Mouse (Mus musculus): ENCODE results near the gene Usp2. TPM values are rescaled to one million over a fixed set of nuclear protein-coding genes. Genes with fewer than 3 reads are reported as not detected.
A peak's percentile ranks its signal among the peaks of the same experiment; 100 is the strongest.

Gene Usp2
- polyA plus RNA-seq, 1 experiment from 2014 or later = 3.2 TPM

GRCm38 (mm10) chr9:44133287-44133686 lies 66.5 kb downstream of the Usp2 start:
- Histone ChIP-seq H3K9me3 (replicated peaks; ENCODE audit: control insufficient read depth, low read length) (no peaks in the 10 kb centered on the region), H3K4me3 (ENCODE audit: low read depth, low read length) (no peak overlapping the region), H3K4me1 (ENCODE audit: control insufficient read depth, low read depth, low read length) (peaks cover 9% of the 10 kb centered on the region), H3K27ac (ENCODE audit: low read length) (no peak overlapping the region), H3K27me3 (ENCODE audit: control insufficient read depth, insufficient read depth, low read depth, low read length) (peaks cover 81% of the 10 kb centered on the region), H3K36me3 (ENCODE audit: control insufficient read depth, insufficient read depth) (no peaks in the 10 kb centered on the region), H3K9ac (ENCODE audit: low read depth, low read length) (no peak overlapping the region), H3K4me2 (ENCODE audit: low read depth, low read length) (no peak overlapping the region)
- ATAC-seq (ENCODE audit: low read depth) = no peak
- WGBS (ENCODE audit: insufficient replicate concordance) = 15% methylated on average over 2 of the region's 2 CpGs

- Histone ChIP-seq H3K27me3 (ENCODE audit: control insufficient read depth, insufficient read depth, low read depth, low read length) (peaks cover 75% of the 10 kb centered on the region), H3K36me3 (ENCODE audit: control insufficient read depth, insufficient read depth) (no peaks in the 10 kb centered on the region), H3K4me2 (ENCODE audit: low read depth, low read length) (peak within 1 kb of the TSS; percentile 62), H3K9me3 (replicated peaks; ENCODE audit: control insufficient read depth, low read length) (no peaks in the 10 kb centered on the region), H3K4me3 (ENCODE audit: low read depth, low read length) (peak within 1 kb of the TSS; percentile 53), H3K4me1 (ENCODE audit: control insufficient read depth, low read depth, low read length) (peaks cover 9% of the 10 kb centered on the region), H3K27ac (ENCODE audit: low read length) (no peak within 1 kb of the TSS), H3K9ac (ENCODE audit: low read depth, low read length) (peak within 1 kb of the TSS; percentile 27)
- 1% methylated on average over 49 of the region's 55 CpGs for WGBS (ENCODE audit: insufficient replicate concordance)
- 0 out of 2 replicates have a peak, but pooled peaks have one; percentile 7 for ATAC-seq (ENCODE audit: low read depth)
Measured at GRCm38 (mm10) chr9:44134101-44134850, 67.5 kb downstream of the Usp2 start, which contains the start of gene Mcam. TSS of gene Mcam (plus strand) at chr9:44134469.

GRCm38 (mm10) chr9:44134851-44135730 lies 68.3 kb downstream of the Usp2 start:
- peak overlapping the region; percentile 27 for H3K9ac ChIP-seq (ENCODE audit: low read depth, low read length)
- peak overlapping the region; percentile 53 for H3K4me3 ChIP-seq (ENCODE audit: low read depth, low read length)
- peaks cover 67% of the 10 kb centered on the region for H3K27me3 ChIP-seq (ENCODE audit: control insufficient read depth, insufficient read depth, low read depth, low read length)
- no peak overlapping the region for H3K27ac ChIP-seq (ENCODE audit: low read length)
- peak overlapping the region; percentile 62 for H3K4me2 ChIP-seq (ENCODE audit: low read depth, low read length)
- ATAC-seq (ENCODE audit: low read depth) = peak; percentile 12; the same call in 1 of the 2 replicates
- WGBS (ENCODE audit: insufficient replicate concordance) = 4% methylated on average over 48 of the region's 49 CpGs
- no peaks in the 10 kb centered on the region for H3K9me3 ChIP-seq (replicated peaks; ENCODE audit: control insufficient read depth, low read length)
- peaks cover 9% of the 10 kb centered on the region for H3K4me1 ChIP-seq (ENCODE audit: control insufficient read depth, low read depth, low read length)
- no peaks in the 10 kb centered on the region for H3K36me3 ChIP-seq (ENCODE audit: control insufficient read depth, insufficient read depth)

- Histone ChIP-seq H3K36me3 (ENCODE audit: control insufficient read depth, insufficient read depth) (no peaks in the 10 kb centered on the region), H3K4me2 (ENCODE audit: low read depth, low read length) (no peak overlapping the region), H3K27ac (ENCODE audit: low read length) (no peak overlapping the region), H3K4me3 (ENCODE audit: low read depth, low read length) (no peak overlapping the region), H3K9ac (ENCODE audit: low read depth, low read length) (no peak overlapping the region), H3K4me1 (ENCODE audit: control insufficient read depth, low read depth, low read length) (peaks cover 3% of the 10 kb centered on the region), H3K9me3 (replicated peaks; ENCODE audit: control insufficient read depth, low read length) (no peaks in the 10 kb centered on the region), H3K27me3 (ENCODE audit: control insufficient read depth, insufficient read depth, low read depth, low read length) (peaks cover 59% of the 10 kb centered on the region)
- no peak for ATAC-seq (ENCODE audit: low read depth)
- WGBS (ENCODE audit: insufficient replicate concordance) = 45% methylated on average over 7 of the region's 7 CpGs
Measured at GRCm38 (mm10) chr9:44135731-44136411, 69.0 kb downstream of the Usp2 start.

- Histone ChIP-seq H3K9ac (ENCODE audit: low read depth, low read length) (no peak overlapping the region), H3K9me3 (replicated peaks; ENCODE audit: control insufficient read depth, low read length) (no peaks in the 10 kb centered on the region), H3K36me3 (ENCODE audit: control insufficient read depth, insufficient read depth) (no peaks in the 10 kb centered on the region; the same call in 1 of the 2 replicates), H3K4me1 (ENCODE audit: control insufficient read depth, low read depth, low read length) (peaks cover 2% of the 10 kb centered on the region; the same call in 1 of the 2 replicates), H3K4me3 (ENCODE audit: low read depth, low read length) (no peak overlapping the region), H3K27ac (ENCODE audit: low read length) (no peak overlapping the region), H3K4me2 (ENCODE audit: low read depth, low read length) (no peak overlapping the region), H3K27me3 (ENCODE audit: control insufficient read depth, insufficient read depth, low read depth, low read length) (peaks cover 40% of the 10 kb centered on the region)
- ATAC-seq (ENCODE audit: low read depth) = no peak
- WGBS (ENCODE audit: insufficient replicate concordance) = 21% methylated on average over 4 of the region's 4 CpGs
Measured at GRCm38 (mm10) chr9:44137846-44138245, 71.0 kb downstream of the Usp2 start.

GRCm38 (mm10) chr9:44141951-44142350 lies 75.1 kb downstream of the Usp2 start:
- Histone ChIP-seq H3K9ac (ENCODE audit: low read depth, low read length) (no peak overlapping the region), H3K27ac (ENCODE audit: low read length) (no peak overlapping the region), H3K4me1 (ENCODE audit: control insufficient read depth, low read depth, low read length) (no peaks in the 10 kb centered on the region), H3K36me3 (ENCODE audit: control insufficient read depth, insufficient read depth) (no peaks in the 10 kb centered on the region; the same call in 1 of the 2 replicates), H3K27me3 (ENCODE audit: control insufficient read depth, insufficient read depth, low read depth, low read length) (no peaks in the 10 kb centered on the region), H3K4me3 (ENCODE audit: low read depth, low read length) (no peak overlapping the region), H3K9me3 (replicated peaks; ENCODE audit: control insufficient read depth, low read length) (no peaks in the 10 kb centered on the region), H3K4me2 (ENCODE audit: low read depth, low read length) (no peak overlapping the region)
- 68% methylated on average over 5 of the region's 5 CpGs for WGBS (ENCODE audit: insufficient replicate concordance)
- ATAC-seq (ENCODE audit: low read depth) = no peak

- Histone ChIP-seq H3K9ac (ENCODE audit: low read depth, low read length) (no peak overlapping the region), H3K9me3 (replicated peaks; ENCODE audit: control insufficient read depth, low read length) (no peaks in the 10 kb centered on the region), H3K27ac (ENCODE audit: low read length) (no peak overlapping the region), H3K27me3 (ENCODE audit: control insufficient read depth, insufficient read depth, low read depth, low read length) (no peaks in the 10 kb centered on the region), H3K4me1 (ENCODE audit: control insufficient read depth, low read depth, low read length) (no peaks in the 10 kb centered on the region), H3K4me3 (ENCODE audit: low read depth, low read length) (no peak overlapping the region), H3K4me2 (ENCODE audit: low read depth, low read length) (no peak overlapping the region), H3K36me3 (ENCODE audit: control insufficient read depth, insufficient read depth) (no peaks in the 10 kb centered on the region; the same call in 1 of the 2 replicates)
- no peak for ATAC-seq (ENCODE audit: low read depth)
- WGBS (ENCODE audit: insufficient replicate concordance) = 78% methylated on average over 5 of the region's 5 CpGs
Measured at GRCm38 (mm10) chr9:44143421-44143820, 76.6 kb downstream of the Usp2 start.

- Histone ChIP-seq H3K9me3 (replicated peaks; ENCODE audit: control insufficient read depth, low read length) (no peaks in the 10 kb centered on the region), H3K9ac (ENCODE audit: low read depth, low read length) (no peak overlapping the region), H3K4me3 (ENCODE audit: low read depth, low read length) (no peak overlapping the region), H3K4me2 (ENCODE audit: low read depth, low read length) (no peak overlapping the region), H3K36me3 (ENCODE audit: control insufficient read depth, insufficient read depth) (no peaks in the 10 kb centered on the region; the same call in 1 of the 2 replicates), H3K27me3 (ENCODE audit: control insufficient read depth, insufficient read depth, low read depth, low read length) (no peaks in the 10 kb centered on the region), H3K4me1 (ENCODE audit: control insufficient read depth, low read depth, low read length) (no peaks in the 10 kb centered on the region), H3K27ac (ENCODE audit: low read length) (no peak overlapping the region)
- WGBS (ENCODE audit: insufficient replicate concordance) = 45% methylated on average over 7 of the region's 8 CpGs
- ATAC-seq (ENCODE audit: low read depth) = no peak
Measured at GRCm38 (mm10) chr9:44144023-44144717, 77.3 kb downstream of the Usp2 start.
